Mouse (Mus musculus) forebrain, embryonic 12.5 days (tissue): ENCODE data around the gene Rnf31. TPM values are rescaled to one million over a fixed set of nuclear protein-coding genes. Genes with fewer than 3 reads are reported as not detected.

Experiments used
- ATAC-seq: fragments of 200-750 bp; cut with Nextera tagmentation; 2 replicates; pipeline ENCODE4 v1.8.0; 2017; ENCODE audit warnings: moderate TSS enrichment; ENCODE audit not compliant: low FRiP score
- H3K27ac ChIP-seq: fragments of 300-500 bp; sonication (generic); 2 replicates; pipeline ENCODE4 v1.5.1; 2016; ENCODE audit warnings: mild to moderate bottlenecking
- H3K27me3 ChIP-seq: fragments of 300-500 bp; sonication (generic); 2 replicates; pipeline ENCODE4 v1.6.1; 2016; ENCODE audit warnings: mild to moderate bottlenecking
- H3K36me3 ChIP-seq: fragments of 300-500 bp; sonication (generic); replicated peaks from 2 replicates; pipeline ENCODE4 v1.6.1; 2016; ENCODE audit warnings: mild to moderate bottlenecking
- H3K4me1 ChIP-seq: fragments of 300-500 bp; sonication (generic); 2 replicates; pipeline ENCODE4 v1.6.1; 2016
- H3K4me2 ChIP-seq: fragments of 300-500 bp; sonication (generic); 2 replicates; pipeline ENCODE4 v1.6.1; 2016; ENCODE audit warnings: mild to moderate bottlenecking, moderate library complexity
- H3K4me3 ChIP-seq: fragments of 300-500 bp; sonication (generic); replicated peaks from 2 replicates; pipeline ENCODE4 v1.5.1; 2016; ENCODE audit warnings: mild to moderate bottlenecking
- H3K9ac ChIP-seq: fragments of 300-500 bp; sonication (generic); 2 replicates; pipeline ENCODE4 v1.6.1; 2016; ENCODE audit warnings: mild to moderate bottlenecking
- H3K9me3 ChIP-seq: fragments of 300-500 bp; sonication (generic); 2 replicates; pipeline ENCODE4 v1.6.1; 2016
- WGBS: fragments of 180-500 bp; shearing (Covaris S2); methylation state at CpG from one replicate; pipeline ENCODE4 v1.1.7; 2016; 5-methylcytosine and 5-hydroxymethylcytosine counted together
- polyA plus RNA-seq: library from polyadenylated mRNA; unstranded; fragments of >200 nt; fragmentation: Nextera tagmentation; extraction: Ambion mirVana; gene quantifications from 2 replicates; pipeline ENCODE4 v1.2.1, GENCODE M21; 2016

Gene Rnf31
- polyA plus RNA-seq, 1 experiment from 2014 or later: 18.2 TPM

DNA sequence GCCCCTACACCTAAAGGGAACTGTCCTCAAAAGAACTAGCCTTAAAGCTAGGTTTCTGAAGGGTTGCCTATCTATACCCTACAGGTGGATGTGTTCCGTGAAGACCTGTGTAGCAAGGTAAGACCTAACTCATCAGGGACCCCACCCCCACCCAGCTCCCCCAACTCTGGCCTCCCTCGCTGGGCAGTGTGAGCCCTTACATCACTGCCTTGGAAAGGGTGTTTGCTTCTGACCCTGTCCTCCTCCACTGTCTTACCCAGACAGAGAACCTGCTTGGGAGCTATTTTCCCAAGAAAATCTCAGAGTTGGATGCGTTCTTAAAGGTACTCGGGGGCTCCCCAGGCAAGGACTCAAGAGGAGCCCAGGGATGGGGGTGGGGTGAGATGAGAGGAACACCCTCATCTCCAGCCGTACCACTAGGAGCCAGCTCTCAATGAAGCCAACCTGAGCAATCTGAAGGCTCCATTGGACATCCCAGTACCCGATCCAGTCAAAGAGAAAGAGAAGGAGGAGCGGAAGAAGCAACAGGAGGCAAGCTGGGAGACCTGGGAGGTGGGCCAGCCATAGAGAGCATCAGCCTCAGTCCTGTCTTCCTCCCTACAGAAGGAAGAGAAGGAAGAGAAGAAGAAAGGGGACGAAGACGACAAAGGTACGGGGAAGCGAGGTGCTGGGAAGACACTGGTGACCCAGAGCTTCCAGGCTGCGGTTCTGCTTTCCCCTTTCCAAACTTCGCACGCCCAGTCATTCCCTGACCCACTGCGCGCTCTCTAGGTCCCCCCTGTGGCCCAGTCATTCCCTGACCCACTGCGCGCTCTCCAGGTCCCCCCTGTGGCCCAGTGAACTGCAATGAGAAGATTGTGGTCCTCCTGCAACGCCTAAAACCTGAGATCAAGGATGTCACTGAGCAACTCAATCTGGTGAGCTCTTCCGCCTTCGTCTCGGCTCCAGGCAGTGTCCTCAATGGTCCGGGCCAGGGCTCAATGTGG, 11.7 kb upstream of the Rnf31 start:
- Histone ChIP-seq H3K4me3 (no peak overlapping the region), H3K9ac (no peak overlapping the region), H3K27me3 (peaks cover 9% of the 10 kb centered on the region; the same call in 1 of the 2 replicates), H3K36me3 (peaks cover 18% of the 10 kb centered on the region), H3K4me1 (peaks cover 15% of the 10 kb centered on the region), H3K9me3 (no peaks in the 10 kb centered on the region), H3K4me2 (no peak overlapping the region), H3K27ac (no peak overlapping the region)
- ATAC-seq: no peak
- 83% methylated on average over 23 of the region's 23 CpGs for WGBS

DNA sequence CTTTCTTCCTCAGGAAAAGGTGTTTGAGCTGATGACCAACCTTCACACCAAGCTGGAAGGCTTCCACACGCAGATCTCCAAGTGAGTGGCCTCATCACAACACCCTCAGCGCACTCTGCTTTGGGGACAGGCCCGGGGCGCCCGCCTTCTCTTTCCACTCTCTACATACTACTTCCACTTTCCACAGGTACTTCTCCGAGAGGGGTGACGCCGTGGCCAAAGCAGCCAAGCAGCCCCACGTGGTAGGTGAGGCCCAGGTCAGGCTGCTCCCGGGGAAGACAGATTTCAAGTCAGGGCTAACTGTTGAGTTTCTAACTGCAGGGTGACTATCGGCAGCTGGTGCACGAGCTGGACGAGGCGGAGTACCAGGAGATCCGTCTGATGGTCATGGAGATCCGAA, 10.8 kb upstream of the Rnf31 start:
- Histone ChIP-seq H3K4me1 (peaks cover 22% of the 10 kb centered on the region), H3K27ac (no peak overlapping the region), H3K9ac (no peak overlapping the region), H3K9me3 (no peaks in the 10 kb centered on the region), H3K4me2 (no peak overlapping the region), H3K4me3 (no peak overlapping the region), H3K36me3 (peaks cover 18% of the 10 kb centered on the region), H3K27me3 (peaks cover 9% of the 10 kb centered on the region; the same call in 1 of the 2 replicates)
- no peak for ATAC-seq
- WGBS: 93% methylated on average over 16 of the region's 16 CpGs

DNA sequence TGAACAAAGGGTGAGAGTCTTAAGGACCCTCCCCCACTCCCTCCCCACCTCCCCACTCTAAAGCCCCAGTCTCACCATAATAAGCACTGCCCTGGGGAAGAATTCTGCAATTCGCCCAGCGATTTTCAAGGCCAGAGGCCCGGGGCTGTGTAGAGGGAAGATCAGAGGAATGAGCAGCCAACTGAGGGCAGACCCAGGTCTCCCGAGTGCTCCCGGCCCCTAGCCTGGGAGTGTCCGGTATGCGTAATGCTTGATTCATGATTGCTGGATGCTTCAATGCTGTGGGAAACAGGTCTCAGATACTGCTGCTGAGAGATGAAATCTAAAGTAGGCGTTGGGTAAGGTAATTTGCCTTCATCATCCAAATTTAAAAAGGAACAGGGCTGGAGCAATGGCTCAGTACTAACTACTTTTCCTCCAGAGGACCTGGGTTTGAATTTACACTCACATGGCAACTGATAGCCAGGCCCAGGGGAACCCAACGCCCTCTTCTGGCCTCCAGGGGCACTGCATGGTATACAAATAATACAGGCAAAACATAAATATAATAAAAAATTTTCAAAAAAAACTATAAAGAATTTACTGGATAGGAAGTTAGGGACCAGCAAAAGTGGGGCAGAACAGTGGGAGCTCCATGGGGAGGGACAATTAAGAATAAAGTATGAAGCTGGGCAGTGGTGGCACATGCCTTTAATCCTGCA, 9.4 kb upstream of the Rnf31 start:
- Histone ChIP-seq H3K4me2 (no peak overlapping the region), H3K4me1 (peaks cover 22% of the 10 kb centered on the region), H3K27ac (no peak overlapping the region), H3K27me3 (peaks cover 9% of the 10 kb centered on the region; the same call in 1 of the 2 replicates), H3K9ac (no peak overlapping the region), H3K9me3 (no peaks in the 10 kb centered on the region), H3K4me3 (no peak overlapping the region), H3K36me3 (peaks cover 18% of the 10 kb centered on the region)
- WGBS: 84% methylated on average over 9 of the region's 9 CpGs
- ATAC-seq: no peak

DNA sequence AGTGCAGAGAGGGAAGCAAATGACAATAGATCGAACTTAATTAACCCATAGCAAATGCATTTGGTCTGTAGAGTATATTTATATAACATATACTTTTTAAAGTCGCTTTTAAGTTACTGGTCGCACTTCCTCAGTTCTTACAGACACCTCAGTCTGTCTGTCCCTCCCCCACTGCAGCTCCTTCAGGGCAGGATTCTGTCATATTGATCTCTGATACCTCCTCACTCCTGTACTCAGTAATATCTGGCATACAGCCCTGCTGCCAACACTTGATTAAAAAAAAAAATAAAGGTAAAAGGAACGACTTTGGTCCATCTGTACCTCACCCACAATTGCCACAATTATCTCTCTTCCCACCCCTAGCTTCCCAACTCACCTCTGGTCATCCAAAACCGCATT, 7.2 kb upstream of the Rnf31 start:
- ATAC-seq: no peak
- H3K9me3 ChIP-seq: no peaks in the 10 kb centered on the region
- H3K9ac ChIP-seq: peak overlapping the region; percentile 58
- H3K36me3 ChIP-seq: peaks cover 24% of the 10 kb centered on the region
- H3K4me1 ChIP-seq: peaks cover 11% of the 10 kb centered on the region
- no peak overlapping the region for H3K27ac ChIP-seq
- H3K4me2 ChIP-seq: peak overlapping the region; percentile 68
- peaks cover 9% of the 10 kb centered on the region; the same call in 1 of the 2 replicates for H3K27me3 ChIP-seq
- 41% methylated on average over 5 of the region's 5 CpGs for WGBS
- H3K4me3 ChIP-seq: peak overlapping the region; percentile 41

DNA sequence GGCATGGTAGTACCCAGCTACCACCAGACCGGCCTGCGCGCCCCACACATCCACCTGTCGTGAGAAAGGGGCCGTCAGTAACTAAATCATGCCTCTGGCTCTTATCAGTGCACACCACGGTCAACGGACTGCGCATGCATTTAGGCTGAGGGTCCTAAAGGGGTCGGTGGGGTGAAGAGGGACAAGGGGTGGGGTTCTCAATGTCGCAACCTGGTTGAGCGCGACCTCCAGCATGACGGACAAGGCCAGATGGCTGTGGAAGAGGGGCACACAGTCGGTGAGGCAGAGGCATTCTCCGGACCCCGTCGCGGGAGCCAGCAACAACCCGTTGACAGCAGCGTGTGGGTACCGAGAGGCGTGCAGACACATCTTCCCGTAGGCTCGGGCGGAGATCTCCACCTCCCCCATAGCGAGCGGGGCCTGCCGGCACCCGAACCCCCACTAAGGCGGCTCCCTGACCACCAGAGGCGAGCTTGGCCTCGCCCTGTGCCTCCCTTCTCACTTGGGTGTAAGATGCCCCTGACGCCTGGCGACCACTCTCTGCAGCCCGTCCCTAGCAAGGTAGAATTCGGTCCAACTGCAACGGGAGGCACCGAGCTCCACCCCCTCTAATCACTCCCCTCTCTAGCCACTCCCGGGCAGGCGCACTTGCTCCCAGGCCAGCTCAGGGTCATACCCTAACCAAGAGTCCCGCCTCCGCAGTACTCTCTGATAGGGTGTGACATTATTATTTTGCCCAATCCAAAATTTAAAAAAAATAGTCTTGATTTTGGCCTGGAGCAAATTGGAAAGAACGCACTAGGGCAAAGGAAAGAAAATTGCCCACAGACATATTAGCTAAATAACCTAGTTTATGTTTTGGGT, 6.6 kb upstream of the Rnf31 start, which contains the start of gene Emc9:
Emc9 (minus strand) TSS at position 601 of the 864 bp plus-strand sequence.
- Histone ChIP-seq H3K36me3 (peaks cover 24% of the 10 kb centered on the region), H3K4me1 (peaks cover 13% of the 10 kb centered on the region), H3K4me2 (peak within 1 kb of the TSS; percentile 68), H3K27ac (no peak within 1 kb of the TSS), H3K9me3 (no peaks in the 10 kb centered on the region), H3K9ac (peak within 1 kb of the TSS; percentile 58), H3K4me3 (peak within 1 kb of the TSS; percentile 41), H3K27me3 (peaks cover 9% of the 10 kb centered on the region; the same call in 1 of the 2 replicates)
- 3% methylated on average over 43 of the region's 43 CpGs for WGBS
- ATAC-seq: peak; percentile 51

DNA sequence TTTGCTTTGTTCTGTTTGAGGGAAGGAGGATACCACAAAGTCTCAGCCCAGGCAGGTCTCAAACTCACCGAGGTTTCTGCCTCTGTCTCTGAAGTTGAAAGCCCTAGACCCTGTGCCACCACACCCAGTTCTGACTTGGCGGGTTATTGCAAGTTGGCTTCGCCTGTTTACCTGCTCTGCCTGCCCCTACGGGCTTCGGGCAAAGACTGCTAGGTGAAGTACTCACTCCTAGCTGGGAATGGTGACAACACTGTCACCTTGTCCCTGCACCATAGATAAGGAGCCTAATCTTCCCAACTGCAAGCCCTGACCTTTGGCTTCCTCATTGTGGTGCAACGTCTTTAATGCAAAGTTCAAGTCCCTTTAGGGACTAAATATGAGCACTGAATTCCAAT, 5.9 kb upstream of the Rnf31 start:
- WGBS: 68% methylated on average over 6 of the region's 6 CpGs
- Histone ChIP-seq H3K4me2 (peak overlapping the region; percentile 68; the same call in 1 of the 2 replicates), H3K9ac (no peak overlapping the region), H3K4me3 (no peak overlapping the region), H3K36me3 (peaks cover 18% of the 10 kb centered on the region), H3K4me1 (peaks cover 19% of the 10 kb centered on the region), H3K27me3 (peaks cover 9% of the 10 kb centered on the region; the same call in 1 of the 2 replicates), H3K9me3 (no peaks in the 10 kb centered on the region), H3K27ac (no peak overlapping the region)
- ATAC-seq: no peak

DNA sequence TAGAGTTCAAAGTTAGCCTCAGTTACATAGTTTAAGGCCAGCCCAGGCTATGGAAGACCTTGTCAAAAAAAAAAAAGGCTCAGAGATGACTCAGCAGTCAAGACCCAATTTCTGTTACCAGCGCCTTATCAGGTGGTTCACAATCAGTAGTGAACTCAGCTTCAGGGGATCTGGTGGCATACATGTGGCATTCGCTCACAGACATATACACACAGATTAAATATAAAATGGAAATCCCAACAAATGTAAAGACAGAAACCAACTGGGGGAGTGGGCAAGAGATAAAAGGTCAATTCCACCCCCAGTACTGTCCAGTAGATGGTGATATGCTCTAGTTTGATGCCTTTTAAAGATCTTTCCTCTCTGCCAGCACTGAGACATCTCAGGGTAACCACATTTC, 5.4 kb upstream of the Rnf31 start:
- H3K9me3 ChIP-seq: no peaks in the 10 kb centered on the region
- 94% methylated on average over 2 of the region's 2 CpGs for WGBS
- no peak overlapping the region for H3K4me3 ChIP-seq
- no peak overlapping the region for H3K4me2 ChIP-seq
- peaks cover 9% of the 10 kb centered on the region; the same call in 1 of the 2 replicates for H3K27me3 ChIP-seq
- H3K36me3 ChIP-seq: peaks cover 13% of the 10 kb centered on the region
- H3K27ac ChIP-seq: no peak overlapping the region
- ATAC-seq: no peak
- peaks cover 19% of the 10 kb centered on the region for H3K4me1 ChIP-seq
- no peak overlapping the region for H3K9ac ChIP-seq

DNA sequence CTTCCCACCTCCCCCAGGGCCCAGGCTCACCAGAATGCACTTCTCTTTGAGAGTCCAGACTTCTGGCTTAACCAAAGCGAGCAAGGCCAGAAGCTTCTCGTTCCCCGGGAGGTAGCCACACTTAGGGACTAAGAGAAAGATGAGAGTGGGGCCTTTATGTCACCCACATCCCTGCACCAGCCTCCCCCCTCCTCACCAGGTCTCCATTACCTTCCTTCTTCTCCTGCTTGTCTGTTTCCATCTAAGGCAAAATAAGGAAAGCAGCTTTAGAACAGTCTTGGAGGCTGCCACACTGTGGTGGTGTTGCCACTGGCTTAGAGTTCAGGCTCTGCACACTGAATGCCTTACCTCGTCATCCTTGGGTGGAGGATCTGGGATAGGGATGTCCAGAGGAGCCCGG, 2.2 kb upstream of the Rnf31 start:
- Histone ChIP-seq H3K36me3 (peaks cover 8% of the 10 kb centered on the region), H3K27me3 (peaks cover 6% of the 10 kb centered on the region; the same call in 1 of the 2 replicates), H3K4me1 (peaks cover 39% of the 10 kb centered on the region), H3K4me2 (no peak overlapping the region), H3K9ac (no peak overlapping the region), H3K9me3 (no peaks in the 10 kb centered on the region), H3K4me3 (no peak overlapping the region), H3K27ac (no peak overlapping the region)
- ATAC-seq: no peak
- 95% methylated on average over 5 of the region's 5 CpGs for WGBS

DNA sequence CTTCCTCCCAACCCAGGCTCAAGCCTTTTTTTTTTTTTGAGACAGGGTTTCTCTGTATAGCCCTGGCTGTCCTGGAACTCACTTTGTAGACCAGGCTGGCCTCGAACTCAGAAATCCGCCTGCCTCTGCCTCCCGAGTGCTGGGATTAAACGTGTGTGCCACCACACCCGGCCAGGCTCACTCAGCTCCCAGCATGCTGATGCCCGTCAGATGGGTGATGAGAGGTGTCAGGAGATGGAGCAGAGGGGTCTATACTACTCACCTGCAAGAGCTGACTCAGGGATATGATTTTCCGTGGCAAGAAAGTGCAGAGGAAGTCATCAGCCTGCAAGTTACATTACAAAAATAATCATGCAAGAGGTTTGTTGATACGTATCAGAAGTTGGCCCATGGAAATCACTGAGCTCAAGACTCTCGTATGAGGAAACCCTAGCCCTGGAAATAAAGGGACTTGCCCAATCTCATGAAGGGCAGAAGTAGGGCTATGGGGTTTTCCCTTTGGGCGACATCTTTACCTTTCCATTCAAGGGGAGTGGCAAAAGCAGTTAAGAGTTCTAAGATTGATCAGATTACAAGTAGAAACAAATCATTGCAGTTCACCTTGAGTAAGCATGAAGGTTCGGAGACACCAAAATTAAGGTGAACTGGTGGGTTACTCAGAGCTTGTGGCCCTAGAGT, 1.6 kb upstream of the Rnf31 start:
- Histone ChIP-seq H3K4me2 (peak overlapping the region; percentile 97), H3K9ac (peak overlapping the region; percentile 83), H3K36me3 (peaks cover 13% of the 10 kb centered on the region), H3K27me3 (no peaks in the 10 kb centered on the region; the same call in 1 of the 2 replicates), H3K27ac (0 out of 2 replicates have a peak overlapping the region, but pooled peaks have one; percentile 95), H3K4me3 (peak overlapping the region; percentile 83), H3K9me3 (no peaks in the 10 kb centered on the region), H3K4me1 (peaks cover 34% of the 10 kb centered on the region)
- 87% methylated on average over 11 of the region's 11 CpGs for WGBS
- no peak for ATAC-seq

DNA sequence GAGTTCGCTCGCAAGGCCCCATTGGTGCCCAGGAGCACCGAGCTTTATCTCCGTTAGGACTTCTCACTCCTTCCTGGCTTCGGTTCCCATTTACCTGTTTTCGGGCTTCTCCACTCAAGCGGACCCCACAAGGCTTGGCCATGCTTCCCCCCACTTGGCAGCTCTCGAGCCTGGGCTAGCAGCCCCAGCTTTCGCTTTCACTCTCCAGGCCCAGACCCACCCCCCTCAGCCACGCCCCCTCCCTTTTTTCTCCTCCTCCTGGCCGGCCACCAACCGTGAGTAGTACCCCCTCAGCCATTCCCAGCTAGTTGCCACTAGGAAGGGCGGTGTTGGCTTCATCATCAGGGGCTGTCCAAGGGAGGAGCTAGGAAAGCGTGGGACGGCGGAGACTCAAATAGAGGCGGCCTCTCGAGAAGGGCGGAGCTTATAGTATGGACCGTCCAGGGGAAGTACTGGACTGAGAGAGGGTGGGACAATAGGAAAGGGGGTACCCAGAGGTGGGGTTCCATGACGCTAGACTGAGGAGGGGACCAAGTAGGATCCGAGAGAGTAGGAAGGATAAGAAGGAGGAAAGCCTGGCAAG, 669 bp upstream of the Rnf31 start, which contains the start of gene Psme2:
Psme2 (minus strand) TSS at position 366 of the 583 bp plus-strand sequence.
- 2% methylated on average over 22 of the region's 22 CpGs for WGBS
- peak within 1 kb of the TSS; percentile 95 for H3K27ac ChIP-seq
- H3K9ac ChIP-seq: peak within 1 kb of the TSS; percentile 83
- peak within 1 kb of the TSS; percentile 97 for H3K4me2 ChIP-seq
- ATAC-seq: peak; percentile 97
- H3K36me3 ChIP-seq: peaks cover 22% of the 10 kb centered on the region
- no peaks in the 10 kb centered on the region for H3K9me3 ChIP-seq
- H3K4me1 ChIP-seq: peaks cover 28% of the 10 kb centered on the region
- peak within 1 kb of the TSS; percentile 83 for H3K4me3 ChIP-seq
- H3K27me3 ChIP-seq: no peaks in the 10 kb centered on the region

DNA sequence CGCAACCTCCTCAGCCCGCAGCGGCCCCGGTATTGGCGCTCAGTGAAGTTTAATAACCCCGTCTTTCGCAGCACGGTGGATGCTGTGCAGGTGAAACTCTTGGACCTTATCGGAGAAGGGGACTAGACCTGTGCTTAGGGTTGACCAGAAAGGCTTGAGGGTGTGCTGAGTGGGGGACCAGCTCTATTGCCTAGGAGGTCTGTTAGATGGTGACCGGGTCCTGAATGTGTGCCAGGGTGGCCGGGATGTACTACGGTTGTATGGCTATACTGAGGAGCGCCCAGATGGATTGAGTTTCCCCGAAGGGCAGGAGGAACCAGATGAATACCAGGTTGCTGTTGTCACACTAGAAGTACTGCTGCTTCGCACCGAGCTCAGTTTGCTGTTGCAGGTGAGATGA, 718 bp downstream of the Rnf31 start:
- Histone ChIP-seq H3K4me2 (peak overlapping the region; percentile 97), H3K9ac (peak overlapping the region; percentile 83), H3K9me3 (no peaks in the 10 kb centered on the region), H3K4me1 (peaks cover 28% of the 10 kb centered on the region), H3K27me3 (no peaks in the 10 kb centered on the region), H3K4me3 (peak overlapping the region; percentile 83), H3K36me3 (peaks cover 36% of the 10 kb centered on the region), H3K27ac (no peak overlapping the region)
- no peak for ATAC-seq
- 8% methylated on average over 16 of the region's 16 CpGs for WGBS
